In the genomic region with DNA sequence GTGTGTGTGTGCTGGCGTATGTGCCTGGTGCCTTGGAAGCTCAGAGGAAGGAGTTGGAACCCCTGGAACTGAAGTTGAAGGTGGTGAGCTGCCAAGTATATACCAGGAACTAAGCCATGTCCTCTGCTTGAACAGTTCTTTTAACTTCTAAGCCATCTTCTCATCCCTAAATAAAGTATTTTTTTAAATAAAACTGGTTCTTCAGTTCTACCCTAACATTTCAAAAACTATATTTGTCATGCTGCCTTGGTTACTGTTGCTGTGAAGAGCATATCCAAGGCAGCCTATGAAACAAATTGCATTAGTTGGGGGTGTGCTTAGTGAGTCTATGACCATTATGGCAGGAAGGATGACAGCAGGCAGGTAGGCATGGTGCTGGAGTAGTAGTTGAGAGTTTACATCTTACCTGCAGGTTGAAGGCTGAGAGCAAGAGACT, we compare ENCODE assay signal across 16 mouse cellular contexts. TPM values are rescaled to one million over a fixed set of nuclear protein-coding genes. Genes with fewer than 3 reads are reported as not detected.
DNase-seq lines count a peak whose midpoint lies in the region; TF ChIP-seq lines count a peak whose summit lies in the region.
"Had no signal": no experiment of that assay in that cellular context is flagged by ENCODE, and none has a peak within 500 bp of the region (broad histone marks: within the 10 kb centered on the region; RNA-seq: fewer than 3 reads in every experiment).

No protein-coding gene starts in this region.

- intact Hi-C loops in left cerebral cortex, postnatal 25 days (cut with DNase I) = no loop called here

- peak in 1 of 2 experiments; percentile 41 for DNase-seq in layer of hippocampus, adult 2 months (ENCODE audit: low spot score in 2 of 2)
- no peak for DNase-seq in layer of hippocampus, adult 9-10 months (ENCODE audit: low spot score)
- DNase-seq in left cerebral cortex, postnatal 25 days (ENCODE audit: low spot score in 2 of 2) = peak; percentile 42 to 83
- DNase-seq in right cerebral cortex, postnatal 10 days (ENCODE audit: low spot score in 2 of 2) = peak; percentile 63 to 79
- DNase-seq in MN1 (ENCODE audit: low spot score) = no peak
- no peak for DNase-seq in B cell, adult 2 months
- DNase-seq: cerebellum, adult 9-11 months; gastrocnemius, postnatal 36 days; heart, postnatal 10 days; kidney, adult 9 months; kidney, postnatal 4 days; lung, adult 2 months; lung, postnatal 36 days; thymus, adult 18-20 months had no signal

- TF ChIP-seq CTCF in layer of hippocampus, adult 2 months (conservative IDR thresholded peaks at IDR 0.05) = no peak
- no peak for TF ChIP-seq CTCF in cortical plate, adult 2 months (IDR thresholded peaks at IDR 0.05; ENCODE audit: extremely low read depth, insufficient read depth, low read length)

- H3K4me3 ChIP-seq in layer of hippocampus, adult 2 months = no peak overlapping the region
- H3K4me3 ChIP-seq in cortical plate, adult 2 months (ENCODE audit: insufficient read depth, low read length) = no peak overlapping the region
- H3K4me3 ChIP-seq: hindbrain, embryonic 13.5 days had no signal

- no peak; the same call in 1 of the 2 replicates for TF ChIP-seq POLR2A in cortical plate, adult 2 months (IDR thresholded peaks at IDR 0.05; ENCODE audit: extremely low read depth, insufficient read depth, low read length)

- H3K4me1 ChIP-seq in cortical plate, adult 2 months (ENCODE audit: control insufficient read depth, insufficient read depth, low read length) = peaks cover 12% of the 10 kb centered on the region
- H3K4me1 ChIP-seq: hindbrain, embryonic 13.5 days had no signal

- H3K27ac ChIP-seq in layer of hippocampus, adult 2 months = peak overlapping the region; percentile 82
- peak overlapping the region; percentile 91 for H3K27ac ChIP-seq in cortical plate, adult 2 months (ENCODE audit: insufficient read depth, low read length)
- H3K27ac ChIP-seq: hindbrain, embryonic 13.5 days had no signal

RNA-seq across cellular contexts. Expression of a gene that starts 10.3 kb away (rescaled TPM):
- under 1 TPM in 1 of 2 experiments, not detected in 1; 0.31 TPM for total RNA-seq in layer of hippocampus, adult 2 months (2021)
- 0.61 and 1.9 TPM in 2 replicates for polyA plus RNA-seq in cortical plate, adult 2 months (2012; rRNA removed)
- total RNA-seq in left cerebral cortex, postnatal 25 days (2021) = under 1 TPM; 0.41 to 0.53 TPM

RNA-seq across cellular contexts. Expression of a gene that starts 28.7 kb away (rescaled TPM):
- 100 to 1,000 TPM; 203 to 215 TPM for total RNA-seq in layer of hippocampus, adult 2 months (2021)
- 202 and 205 TPM in 2 replicates for polyA plus RNA-seq in cortical plate, adult 2 months (2012; rRNA removed)
- 100 to 1,000 TPM; 184 to 218 TPM for total RNA-seq in left cerebral cortex, postnatal 25 days (2021)

RNA-seq across cellular contexts. Expression of a gene that starts 45.1 kb away (rescaled TPM):
- 10 to 100 TPM; 33.7 to 37.3 TPM for total RNA-seq in layer of hippocampus, adult 2 months (2021)
- 51.3 and 54.7 TPM in 2 replicates for polyA plus RNA-seq in cortical plate, adult 2 months (2012; rRNA removed)
- total RNA-seq in left cerebral cortex, postnatal 25 days (2021) = 10 to 100 TPM; 25.1 to 29.4 TPM

RNA-seq across cellular contexts. Expression of a gene that starts 57.1 kb away (rescaled TPM):
- total RNA-seq in layer of hippocampus, adult 2 months (2021) = 1 to 10 TPM; 2.4 to 5.4 TPM
- polyA plus RNA-seq in cortical plate, adult 2 months (2012; rRNA removed) = 9.3 and 10.6 TPM in 2 replicates
- total RNA-seq in left cerebral cortex, postnatal 25 days (2021) = 1 to 10 TPM; 3.0 to 5.3 TPM

Comparison
In these comparisons a context has a peak if more than half of its experiments do, and no peak if none do; other contexts are left out.
1. DNase-seq: peak in left cerebral cortex, postnatal 25 days (2 of 2) and right cerebral cortex, postnatal 10 days (2 of 2); none in layer of hippocampus, adult 9-10 months (single experiment), MN1 (single experiment) and B cell, adult 2 months (0 of 2).